Mouse (Mus musculus) forebrain, embryonic 12.5 days (tissue): Measurements from ENCODE around the gene Tmem150b. TPM values are rescaled to one million over a fixed set of nuclear protein-coding genes. Genes with fewer than 3 reads are reported as not detected.

ENCODE experiments used
- ATAC-seq: fragments of 200-750 bp; cut with Nextera tagmentation; 2 replicates; pipeline ENCODE4 v1.8.0; 2017; ENCODE audit warnings: moderate TSS enrichment; ENCODE audit not compliant: low FRiP score
- H3K27ac ChIP-seq: fragments of 300-500 bp; sonication (generic); 2 replicates; pipeline ENCODE4 v1.5.1; 2016; ENCODE audit warnings: mild to moderate bottlenecking
- H3K27me3 ChIP-seq: fragments of 300-500 bp; sonication (generic); 2 replicates; pipeline ENCODE4 v1.6.1; 2016; ENCODE audit warnings: mild to moderate bottlenecking
- H3K36me3 ChIP-seq: fragments of 300-500 bp; sonication (generic); replicated peaks from 2 replicates; pipeline ENCODE4 v1.6.1; 2016; ENCODE audit warnings: mild to moderate bottlenecking
- H3K4me1 ChIP-seq: fragments of 300-500 bp; sonication (generic); 2 replicates; pipeline ENCODE4 v1.6.1; 2016
- H3K4me2 ChIP-seq: fragments of 300-500 bp; sonication (generic); 2 replicates; pipeline ENCODE4 v1.6.1; 2016; ENCODE audit warnings: mild to moderate bottlenecking, moderate library complexity
- H3K4me3 ChIP-seq: fragments of 300-500 bp; sonication (generic); replicated peaks from 2 replicates; pipeline ENCODE4 v1.5.1; 2016; ENCODE audit warnings: mild to moderate bottlenecking
- H3K9ac ChIP-seq: fragments of 300-500 bp; sonication (generic); 2 replicates; pipeline ENCODE4 v1.6.1; 2016; ENCODE audit warnings: mild to moderate bottlenecking
- H3K9me3 ChIP-seq: fragments of 300-500 bp; sonication (generic); 2 replicates; pipeline ENCODE4 v1.6.1; 2016
- WGBS: fragments of 180-500 bp; shearing (Covaris S2); methylation state at CpG from one replicate; pipeline ENCODE4 v1.1.7; 2016; 5-methylcytosine and 5-hydroxymethylcytosine counted together
- polyA plus RNA-seq: library from polyadenylated mRNA; unstranded; fragments of >200 nt; fragmentation: Nextera tagmentation; extraction: Ambion mirVana; gene quantifications from 2 replicates; pipeline ENCODE4 v1.2.1, GENCODE M21; 2016

Tmem150b gene
- polyA plus RNA-seq, 1 experiment from 2014 or later: 0.27 TPM

GRCm38 (mm10) chr7:4744886-4745285 lies 19.8 kb upstream of the Tmem150b start:
- WGBS: 98% methylated on average over 5 of the region's 6 CpGs
- Histone ChIP-seq H3K4me1 (peaks cover 44% of the 10 kb centered on the region), H3K27me3 (no peaks in the 10 kb centered on the region), H3K36me3 (peaks cover 34% of the 10 kb centered on the region), H3K4me2 (no peak overlapping the region), H3K27ac (no peak overlapping the region), H3K4me3 (no peak overlapping the region), H3K9ac (no peak overlapping the region), H3K9me3 (no peaks in the 10 kb centered on the region)
- no peak for ATAC-seq

DNA sequence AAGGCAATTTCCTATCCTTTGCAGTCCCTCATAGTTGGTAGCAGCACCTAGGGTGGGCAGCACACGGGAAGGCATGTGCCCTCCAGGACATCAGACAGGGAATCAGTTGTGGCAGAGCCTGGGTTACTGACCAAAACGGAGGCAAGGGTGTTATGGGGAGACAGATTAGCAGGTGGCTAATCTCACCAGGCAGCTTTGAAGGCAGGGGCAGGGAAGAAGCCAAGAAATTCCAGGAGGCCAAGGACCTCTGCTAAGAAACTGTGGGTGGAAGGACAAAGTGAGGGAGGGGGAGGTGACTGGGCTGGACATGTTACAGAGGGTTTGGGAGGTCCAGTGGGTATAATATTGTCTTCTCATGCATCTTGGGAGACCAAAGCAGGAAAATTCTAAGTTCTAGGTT lies 18.3 kb upstream of the Tmem150b start:
- Histone ChIP-seq H3K4me1 (peaks cover 53% of the 10 kb centered on the region), H3K4me3 (no peak overlapping the region), H3K4me2 (no peak overlapping the region), H3K27me3 (no peaks in the 10 kb centered on the region), H3K9ac (no peak overlapping the region), H3K27ac (no peak overlapping the region), H3K36me3 (peaks cover 31% of the 10 kb centered on the region), H3K9me3 (no peaks in the 10 kb centered on the region)
- ATAC-seq: no peak
- WGBS: 75% methylated on average over 2 of the region's 2 CpGs

DNA sequence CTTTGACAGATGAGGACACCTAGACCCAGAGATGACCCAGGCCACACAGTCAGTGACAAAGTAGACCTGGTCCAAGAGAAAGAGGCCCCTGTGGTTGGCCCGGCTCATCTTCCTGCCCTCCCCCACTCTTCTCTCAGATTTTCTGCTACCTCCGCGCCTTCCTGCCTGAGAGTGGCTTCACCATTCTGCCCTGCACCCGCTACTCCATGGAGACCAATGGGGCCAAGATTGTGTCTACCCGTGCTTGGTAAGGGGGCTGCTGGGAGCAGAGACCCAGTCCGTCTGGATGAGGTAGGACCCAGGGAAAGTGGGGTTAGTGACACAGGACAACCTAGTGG lies 17.4 kb upstream of the Tmem150b start:
- H3K36me3 ChIP-seq: peaks cover 31% of the 10 kb centered on the region
- no peak overlapping the region for H3K9ac ChIP-seq
- no peak overlapping the region for H3K27ac ChIP-seq
- no peak for ATAC-seq
- no peaks in the 10 kb centered on the region for H3K9me3 ChIP-seq
- H3K4me1 ChIP-seq: peaks cover 53% of the 10 kb centered on the region
- no peaks in the 10 kb centered on the region for H3K27me3 ChIP-seq
- H3K4me2 ChIP-seq: peak overlapping the region; percentile 92; the same call in 1 of the 2 replicates
- no peak overlapping the region for H3K4me3 ChIP-seq
- 85% methylated on average over 6 of the region's 6 CpGs for WGBS

DNA sequence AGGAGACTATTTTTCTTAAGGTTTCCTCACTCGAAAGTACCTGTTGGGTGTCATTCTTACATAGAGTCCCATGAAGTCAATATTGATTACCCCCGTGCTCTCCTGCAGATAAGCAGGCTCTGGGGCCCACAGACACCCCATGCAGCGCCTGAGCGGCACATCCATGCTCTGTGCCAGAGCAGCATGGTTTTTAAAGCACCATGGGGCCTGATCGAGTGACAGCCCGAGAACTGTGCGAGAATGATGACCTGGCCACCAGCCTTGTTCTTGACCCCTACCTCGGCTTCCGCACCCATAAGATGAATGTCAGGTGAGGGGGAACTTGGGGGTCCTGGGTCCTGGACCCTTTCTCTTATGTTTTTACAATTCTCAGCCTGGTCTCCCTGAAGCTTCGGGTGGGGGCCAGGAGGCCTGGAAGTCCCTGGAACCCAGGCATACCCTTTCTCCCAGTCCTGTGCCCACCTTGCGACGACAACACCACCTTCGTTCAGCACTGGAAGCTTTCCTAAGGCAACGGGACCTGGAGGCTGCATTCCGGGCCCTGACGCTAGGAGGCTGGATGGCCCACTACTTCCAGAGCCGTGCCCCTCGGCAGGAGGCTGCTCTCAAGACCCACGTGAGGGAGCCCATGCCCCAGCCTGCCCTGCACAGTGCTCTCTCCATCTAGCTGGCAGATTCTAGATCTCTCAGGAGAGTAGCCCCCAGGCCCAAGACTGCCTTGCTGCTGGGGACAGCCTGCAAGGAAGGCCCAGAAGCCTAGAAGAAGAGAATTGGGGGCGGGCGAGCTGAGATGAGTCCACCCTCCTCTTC lies 16.8 kb upstream of the Tmem150b start:
- H3K4me2 ChIP-seq: peak overlapping the region; percentile 92
- peak overlapping the region; percentile 94 for H3K9ac ChIP-seq
- no peak for ATAC-seq
- peaks cover 28% of the 10 kb centered on the region for H3K36me3 ChIP-seq
- H3K27ac ChIP-seq: peak overlapping the region; percentile 93
- peaks cover 53% of the 10 kb centered on the region for H3K4me1 ChIP-seq
- no peaks in the 10 kb centered on the region for H3K27me3 ChIP-seq
- no peak overlapping the region for H3K4me3 ChIP-seq
- 81% methylated on average over 21 of the region's 21 CpGs for WGBS
- H3K9me3 ChIP-seq: no peaks in the 10 kb centered on the region

DNA sequence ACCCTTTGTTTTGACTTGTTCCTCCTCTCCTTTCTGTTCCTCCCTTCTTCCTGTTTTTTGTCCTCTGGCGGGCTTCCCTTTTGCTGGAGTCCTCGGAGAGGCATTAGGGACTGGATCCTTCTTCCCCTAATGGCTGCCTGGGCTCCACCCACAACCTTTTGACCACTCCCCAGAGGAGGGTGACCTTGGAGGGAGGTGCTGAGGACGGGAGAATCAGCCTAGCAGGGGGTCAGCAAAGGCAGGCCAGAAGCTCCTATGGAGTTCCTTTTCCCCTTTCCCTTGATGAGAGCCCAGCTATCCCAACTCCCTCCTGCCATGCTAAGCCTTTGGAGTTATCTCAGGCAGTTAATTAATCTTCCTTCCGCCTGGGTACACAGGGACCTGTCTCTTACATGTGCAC lies 16.1 kb upstream of the Tmem150b start:
- WGBS: 1% methylated on average over 4 of the region's 4 CpGs
- Histone ChIP-seq H3K36me3 (peaks cover 21% of the 10 kb centered on the region), H3K9me3 (no peaks in the 10 kb centered on the region), H3K27ac (peak overlapping the region; percentile 93), H3K9ac (peak overlapping the region; percentile 94), H3K4me3 (peak overlapping the region; percentile 73), H3K27me3 (no peaks in the 10 kb centered on the region), H3K4me2 (peak overlapping the region; percentile 92), H3K4me1 (peaks cover 46% of the 10 kb centered on the region)
- ATAC-seq: no peak

DNA sequence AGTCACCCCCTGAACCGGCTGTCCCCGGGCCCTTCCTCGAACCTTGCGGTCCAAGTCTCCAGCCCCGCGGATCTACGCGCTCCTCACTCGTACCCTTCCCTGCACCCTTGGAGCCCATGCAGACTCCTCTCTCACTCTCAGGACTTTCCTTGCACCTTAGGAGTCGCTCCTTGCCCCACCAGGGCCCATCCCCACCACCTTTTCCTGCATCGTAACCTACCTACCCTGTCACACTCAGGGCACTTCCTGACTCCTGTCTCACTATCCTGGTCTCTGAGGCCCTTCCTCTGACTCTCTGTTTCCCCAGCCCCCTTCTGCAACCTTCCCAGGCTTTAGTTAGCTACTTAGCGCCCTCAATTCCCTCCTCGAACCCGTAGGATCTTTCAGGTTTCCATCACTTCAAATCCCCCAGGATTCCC lies 15.3 kb upstream of the Tmem150b start:
- Histone ChIP-seq H3K4me3 (peak overlapping the region; percentile 73), H3K27ac (peak overlapping the region; percentile 93), H3K9ac (peak overlapping the region; percentile 94), H3K36me3 (peaks cover 14% of the 10 kb centered on the region), H3K4me1 (peaks cover 41% of the 10 kb centered on the region), H3K9me3 (no peaks in the 10 kb centered on the region), H3K4me2 (peak overlapping the region; percentile 92), H3K27me3 (no peaks in the 10 kb centered on the region)
- peak; percentile 46 for ATAC-seq
- WGBS: under 1% methylated on average over 14 of the region's 14 CpGs

- H3K9ac ChIP-seq: peak within 1 kb of the TSS; percentile 94
- H3K9me3 ChIP-seq: no peaks in the 10 kb centered on the region
- H3K4me1 ChIP-seq: peaks cover 41% of the 10 kb centered on the region
- peak within 1 kb of the TSS; percentile 73 for H3K4me3 ChIP-seq
- no peaks in the 10 kb centered on the region for H3K27me3 ChIP-seq
- peak within 1 kb of the TSS; percentile 93 for H3K27ac ChIP-seq
- H3K4me2 ChIP-seq: peak within 1 kb of the TSS; percentile 92
- peaks cover 14% of the 10 kb centered on the region for H3K36me3 ChIP-seq
- WGBS: under 1% methylated on average over 42 of the region's 44 CpGs
- peak; percentile 98 for ATAC-seq
Measured at GRCm38 (mm10) chr7:4739544-4740275, 14.7 kb upstream of the Tmem150b start, which contains the start of gene Kmt5c. Gene Kmt5c (plus strand): TSS chr7:4740115.

GRCm38 (mm10) chr7:4739041-4739543 lies 14.0 kb upstream of the Tmem150b start:
- ATAC-seq: no peak; the same call in 1 of the 2 replicates
- Histone ChIP-seq H3K9ac (peak overlapping the region; percentile 36; the same call in 1 of the 2 replicates), H3K27ac (peak overlapping the region; percentile 88), H3K9me3 (no peaks in the 10 kb centered on the region), H3K27me3 (no peaks in the 10 kb centered on the region), H3K36me3 (peaks cover 13% of the 10 kb centered on the region), H3K4me3 (peak overlapping the region; percentile 73), H3K4me2 (peak overlapping the region; percentile 57), H3K4me1 (peaks cover 41% of the 10 kb centered on the region)
- WGBS: 38% methylated on average over 10 of the region's 10 CpGs

GRCm38 (mm10) chr7:4732968-4733392 lies 7.9 kb upstream of the Tmem150b start:
- no peak overlapping the region for H3K4me2 ChIP-seq
- no peak for ATAC-seq
- no peaks in the 10 kb centered on the region for H3K36me3 ChIP-seq
- H3K4me3 ChIP-seq: no peak overlapping the region
- no peak overlapping the region for H3K27ac ChIP-seq
- no peaks in the 10 kb centered on the region for H3K4me1 ChIP-seq
- 74% methylated on average over 6 of the region's 6 CpGs for WGBS
- H3K9ac ChIP-seq: no peak overlapping the region
- 0 out of 2 replicates have a peak, but pooled peaks cover 2% of the 10 kb centered on the region for H3K27me3 ChIP-seq
- H3K9me3 ChIP-seq: no peaks in the 10 kb centered on the region; the same call in 1 of the 2 replicates

DNA sequence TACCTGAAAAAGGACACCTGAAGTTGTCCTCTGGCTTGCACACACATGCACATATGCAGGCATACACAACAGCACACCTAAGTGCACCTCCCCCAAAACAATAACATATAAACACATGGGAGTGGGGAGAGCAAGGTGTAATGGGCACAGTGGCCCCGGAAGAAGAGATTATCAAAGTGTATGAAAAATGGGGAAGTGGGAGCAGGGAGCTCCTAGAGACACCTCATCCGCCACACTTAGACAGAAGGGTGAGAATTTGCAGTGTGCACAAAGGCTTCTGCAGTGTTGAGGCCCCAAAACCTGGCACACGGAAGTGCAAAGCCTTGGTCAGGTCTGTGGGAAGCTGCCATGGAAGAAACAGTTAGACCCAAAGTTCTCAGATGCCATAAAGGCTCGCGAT lies 6.0 kb upstream of the Tmem150b start:
- no peak overlapping the region for H3K4me3 ChIP-seq
- H3K36me3 ChIP-seq: no peaks in the 10 kb centered on the region
- no peaks in the 10 kb centered on the region; the same call in 1 of the 2 replicates for H3K9me3 ChIP-seq
- H3K4me1 ChIP-seq: no peaks in the 10 kb centered on the region
- ATAC-seq: no peak
- no peak overlapping the region for H3K27ac ChIP-seq
- 87% methylated on average over 5 of the region's 5 CpGs for WGBS
- H3K27me3 ChIP-seq: 0 out of 2 replicates have a peak, but pooled peaks cover 2% of the 10 kb centered on the region
- H3K4me2 ChIP-seq: no peak overlapping the region
- H3K9ac ChIP-seq: no peak overlapping the region

DNA sequence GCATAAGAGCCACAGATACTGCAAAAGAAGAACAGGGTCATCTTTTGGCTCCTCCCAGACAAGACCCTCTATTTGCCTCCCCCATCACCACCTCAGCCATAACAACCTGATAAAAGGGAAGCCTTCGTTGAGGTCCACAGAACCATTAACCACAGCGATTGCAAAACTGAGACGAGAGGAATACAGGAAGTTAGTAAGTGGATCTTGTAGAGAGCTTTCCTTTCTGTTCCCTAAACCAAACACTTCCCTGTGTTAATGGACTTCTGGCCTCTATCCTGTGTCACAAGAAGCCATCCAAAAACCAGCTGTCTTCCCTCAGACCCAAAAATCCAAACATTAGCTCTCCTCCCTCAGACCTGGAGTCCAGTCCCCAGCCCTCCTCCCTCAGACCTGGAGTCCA lies 690 bp downstream of the Tmem150b start:
- WGBS: 98% methylated on average over 3 of the region's 3 CpGs
- H3K9me3 ChIP-seq: no peaks in the 10 kb centered on the region
- H3K9ac ChIP-seq: no peak overlapping the region; the same call in 1 of the 2 replicates
- no peak overlapping the region for H3K4me2 ChIP-seq
- H3K36me3 ChIP-seq: no peaks in the 10 kb centered on the region
- no peak for ATAC-seq
- no peaks in the 10 kb centered on the region for H3K27me3 ChIP-seq
- no peaks in the 10 kb centered on the region; the same call in 1 of the 2 replicates for H3K4me1 ChIP-seq
- H3K4me3 ChIP-seq: no peak overlapping the region
- no peak overlapping the region for H3K27ac ChIP-seq

DNA sequence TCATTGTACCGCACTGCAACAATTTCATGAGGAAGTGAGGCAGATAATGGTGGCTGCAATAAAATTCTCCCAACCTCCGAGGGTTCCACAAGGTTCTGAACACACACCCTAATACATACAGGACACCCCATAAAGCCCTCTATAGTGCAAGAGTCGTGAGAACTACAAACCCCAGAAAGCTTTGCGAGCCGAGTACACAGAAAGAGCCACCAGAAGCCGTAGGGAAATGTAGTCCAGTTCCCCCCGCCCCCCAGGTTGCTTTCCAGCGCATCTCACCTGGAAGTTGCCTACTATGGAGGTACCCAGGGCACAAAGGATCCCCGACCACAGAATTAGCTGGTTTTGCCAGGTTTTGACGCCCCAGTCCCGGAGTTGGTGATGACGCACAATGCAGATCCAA lies 1.5 kb downstream of the Tmem150b start:
- Histone ChIP-seq H3K36me3 (no peaks in the 10 kb centered on the region), H3K4me2 (peak overlapping the region; percentile 51), H3K9ac (peak overlapping the region; percentile 30; the same call in 1 of the 2 replicates), H3K4me1 (no peaks in the 10 kb centered on the region; the same call in 1 of the 2 replicates), H3K9me3 (no peaks in the 10 kb centered on the region), H3K27me3 (no peaks in the 10 kb centered on the region), H3K27ac (no peak overlapping the region), H3K4me3 (0 out of 2 replicates have a peak overlapping the region, but pooled peaks have one; percentile 22)
- 0 out of 2 replicates have a peak, but pooled peaks have one; percentile 27 for ATAC-seq
- WGBS: 35% methylated on average over 12 of the region's 12 CpGs
